Mouse (Mus musculus) layer of hippocampus, adult 18-20 months (tissue): Measurements from ENCODE around the gene Olfr353. TPM values are rescaled to one million over a fixed set of nuclear protein-coding genes. Genes with fewer than 3 reads are reported as not detected.

Experiments used
- DNase-seq, 2 experiments: peaks; one replicate each; pipeline ENCODE4 v3.0.0; 2022; ENCODE audit warnings: low spot score in 2 of 2
- long read RNA-seq: library from polyadenylated mRNA; stranded (forward); transcript quantifications from one replicate; pipeline ENCODE4 v2.0.0, GENCODE M21; 2021
- total RNA-seq, 2 experiments: library from RNA; stranded (reverse); gene quantifications; 2 replicates each; pipeline ENCODE4 v1.2.3; 2021

Gene Olfr353
- not detected for total RNA-seq
- long read RNA-seq, result 0 reads

DNA sequence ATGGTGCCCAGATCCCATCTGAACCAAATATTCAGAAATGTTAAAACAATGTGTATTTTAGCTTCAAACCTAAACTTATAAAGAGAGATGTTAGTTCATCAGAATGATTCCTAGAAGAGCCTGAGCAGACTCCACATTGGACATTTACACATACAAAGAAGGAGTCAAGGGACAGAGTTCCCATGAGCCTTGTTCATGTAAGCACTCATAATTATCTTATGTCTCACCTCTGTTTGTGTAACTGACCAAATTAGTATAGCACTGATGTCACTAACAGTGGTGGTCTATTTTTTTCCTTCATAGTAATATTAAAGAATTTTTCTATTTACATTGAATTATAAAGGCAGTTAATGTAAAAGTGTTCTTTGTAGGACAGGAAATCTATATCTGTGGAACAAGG lies at the start of gene Olfr353:
Olfr353 (minus strand) TSS at position 101 of the 400 bp plus-strand sequence.
- no peak for DNase-seq

DNA sequence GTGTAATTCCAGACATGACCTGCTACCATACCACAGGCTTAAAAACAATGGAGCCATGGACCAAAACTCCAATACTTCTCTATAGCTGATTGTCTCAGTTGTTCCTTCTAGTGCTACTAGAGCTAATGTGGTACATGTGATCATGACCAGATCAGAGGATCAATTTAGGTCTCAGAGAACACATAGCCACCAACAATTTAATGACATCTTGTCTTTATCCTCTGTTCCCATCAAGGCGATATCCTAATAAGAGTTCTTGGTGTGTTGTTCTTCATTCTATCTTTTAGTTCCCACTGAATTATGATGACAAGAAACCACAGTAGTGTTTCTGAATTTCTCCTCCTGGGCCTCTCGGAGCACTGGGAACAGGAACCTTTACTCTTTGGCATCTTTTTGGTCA lies 44.1 kb upstream of the Olfr353 start, which contains the start of gene Olfr356:
Olfr356 (plus strand) TSS at position 301 of the 400 bp plus-strand sequence.
- no peak for DNase-seq

DNA sequence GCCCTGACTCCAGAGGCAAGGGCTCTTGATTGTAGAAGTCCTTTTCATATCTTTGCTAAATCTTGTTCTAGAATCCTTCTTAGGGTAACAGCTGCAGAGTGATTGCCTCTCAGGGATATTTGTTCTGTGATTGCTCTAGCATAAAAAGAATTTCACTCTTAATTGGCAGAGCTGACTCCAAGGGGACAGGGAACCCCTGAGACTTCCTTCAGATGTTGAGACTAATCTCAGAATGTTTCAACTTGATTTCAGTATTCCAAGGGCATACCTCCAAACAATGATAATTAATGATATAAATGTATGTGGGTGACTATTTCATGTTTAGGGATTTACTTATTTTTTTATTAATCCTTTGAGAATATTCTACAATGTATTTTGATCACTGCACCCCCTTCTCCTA lies 36.1 kb upstream of the Olfr353 start, which contains the start of gene Olfr355:
Olfr355 (minus strand) TSS at position 101 of the 400 bp plus-strand sequence.
- DNase-seq, result no peak

DNA sequence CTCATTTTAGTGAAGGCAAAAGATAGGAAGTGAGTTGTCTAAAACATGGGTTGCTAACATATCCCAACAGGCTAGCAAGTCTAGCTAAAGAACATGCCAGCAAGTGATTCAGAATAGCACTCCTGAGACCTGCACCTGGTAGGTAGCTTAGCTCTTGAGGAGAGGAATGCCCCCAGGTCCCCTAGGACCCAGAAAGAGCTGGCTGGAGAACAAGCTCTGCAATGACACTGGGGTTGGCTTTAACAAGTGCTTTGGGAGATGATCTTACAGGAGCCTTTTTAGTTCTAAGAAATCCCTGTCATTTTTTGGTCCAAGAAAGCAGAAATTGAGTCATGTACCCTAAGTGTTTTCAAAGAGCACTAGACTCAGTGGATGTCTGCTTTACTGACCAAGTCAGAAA lies 12.6 kb upstream of the Olfr353 start, which contains the start of gene Olfr354:
Olfr354 (plus strand) TSS at position 301 of the 400 bp plus-strand sequence.
- DNase-seq, result no peak

DNA sequence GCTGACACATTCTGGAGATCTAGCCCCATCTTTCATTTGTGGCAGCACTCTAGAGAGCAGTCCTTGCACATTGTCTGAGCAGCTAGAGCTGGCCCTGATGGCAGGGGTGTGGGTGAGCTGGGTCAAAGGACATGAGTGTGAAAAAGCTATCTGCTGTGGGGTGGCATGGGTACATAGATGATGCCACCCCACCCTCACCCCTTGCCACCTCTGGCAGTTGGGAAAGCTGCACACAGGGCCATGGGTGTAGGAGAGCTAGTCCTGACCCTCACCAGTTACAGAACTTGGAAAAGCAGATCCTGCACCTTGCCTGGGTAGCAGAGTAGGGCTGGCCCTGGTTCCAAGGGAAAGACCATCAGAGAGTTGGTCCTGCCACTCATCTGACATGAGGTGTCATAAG lies 4.4 kb upstream of the Olfr353 start:
- DNase-seq, result no peak

DNA sequence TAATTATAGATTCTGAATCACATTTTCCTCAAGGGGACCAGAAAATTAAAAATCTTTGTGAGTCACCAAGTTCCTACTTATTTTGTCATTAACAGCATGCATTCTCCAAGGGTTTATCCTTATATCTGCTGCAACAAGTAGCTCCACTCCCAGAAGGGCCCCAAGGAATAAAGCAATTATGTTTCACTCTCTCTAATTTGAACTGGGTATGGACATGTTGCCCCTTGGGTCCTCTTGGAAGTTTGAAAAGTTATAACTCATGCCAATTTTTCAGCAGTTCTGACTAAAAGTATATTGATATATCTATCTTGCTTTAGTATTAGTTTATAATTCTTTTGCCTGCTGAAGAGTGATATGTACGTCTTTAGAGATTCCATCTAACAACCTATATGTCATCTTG lies 24.6 kb downstream of the Olfr353 start, which contains the start of gene Olfr352:
Olfr352 (plus strand) TSS at position 301 of the 400 bp plus-strand sequence.
- DNase-seq, result no peak

DNA sequence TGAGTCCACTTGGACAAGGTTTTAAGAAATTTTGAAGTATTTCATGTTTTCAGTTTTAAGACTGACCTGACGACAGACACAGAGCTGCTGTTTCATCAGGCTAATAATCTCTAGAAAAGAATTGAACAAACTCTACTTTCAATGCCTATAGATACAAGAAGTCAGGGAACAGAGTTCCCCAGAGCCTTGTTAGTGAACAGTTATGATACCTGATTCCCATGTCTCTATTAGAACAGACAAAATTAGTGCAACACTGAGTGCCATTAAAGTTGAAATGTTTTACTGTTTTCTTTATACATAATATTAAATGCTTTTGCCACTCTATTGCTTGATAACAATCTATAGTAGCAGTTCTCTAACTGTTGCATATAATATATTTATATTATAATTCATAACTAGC lies 30.2 kb downstream of the Olfr353 start, which contains the start of gene Olfr351:
Olfr351 (minus strand) TSS at position 101 of the 400 bp plus-strand sequence.
- DNase-seq, result no peak

DNA sequence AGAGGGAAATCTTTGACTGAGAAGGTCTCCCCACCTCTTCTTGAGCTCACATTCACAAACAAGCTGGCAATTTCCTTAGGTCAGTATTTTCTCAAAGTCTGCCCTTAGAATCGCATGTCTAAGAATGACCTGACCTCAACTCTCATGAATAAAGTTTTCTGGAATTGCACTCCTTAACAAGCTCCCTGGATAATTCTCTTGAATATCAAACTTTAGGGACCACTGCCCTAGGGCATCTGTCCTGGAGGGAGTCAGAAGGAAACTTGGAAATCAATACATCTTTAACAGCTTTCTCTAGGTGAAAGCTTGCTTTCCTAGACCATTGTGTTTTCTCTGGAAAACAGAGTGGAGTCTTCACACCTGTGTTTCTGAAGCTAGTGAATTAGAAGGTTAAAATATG lies 46.7 kb downstream of the Olfr353 start, which contains the start of gene Olfr350:
Olfr350 (plus strand) TSS at position 301 of the 400 bp plus-strand sequence.
- DNase-seq, result no peak

Other genes with a start within 250 kb of the Olfr353 start
- not detected for gene Olfr346, start 207.1 kb downstream of the Olfr353 start, total RNA-seq
- not detected for gene Olfr347, start 161.0 kb downstream of the Olfr353 start, total RNA-seq
- gene Olfr348, start 108.7 kb downstream of the Olfr353 start, total RNA-seq, result not detected
- not detected for gene Olfr50, start 102.4 kb downstream of the Olfr353 start, total RNA-seq
- gene Olfr3, start 75.9 kb downstream of the Olfr353 start, total RNA-seq, result not detected
- gene Olfr350, start 46.6 kb downstream of the Olfr353 start, total RNA-seq, result not detected
- gene Olfr351, start 30.3 kb downstream of the Olfr353 start, total RNA-seq, result not detected
- gene Olfr352, start 24.5 kb downstream of the Olfr353 start, total RNA-seq, result not detected
- gene Olfr354, start 12.7 kb upstream of the Olfr353 start, total RNA-seq, result not detected
- gene Olfr355, start 36.0 kb upstream of the Olfr353 start, total RNA-seq, result not detected
- gene Olfr356, start 44.2 kb upstream of the Olfr353 start, total RNA-seq, result not detected
- not detected for gene Olfr357, start 100.9 kb upstream of the Olfr353 start, total RNA-seq
- gene Olfr358, start 116.4 kb upstream of the Olfr353 start, total RNA-seq, result not detected
- gene Olfr360, start 172.8 kb upstream of the Olfr353 start, total RNA-seq, result not detected
- gene Olfr361, start 196.4 kb upstream of the Olfr353 start, total RNA-seq, result not detected
- gene Olfr362, start 225.0 kb upstream of the Olfr353 start, total RNA-seq, result not detected
- gene Olfr364-ps1, start 246.4 kb upstream of the Olfr353 start, total RNA-seq, result not detected